Mouse (Mus musculus) intestine, embryonic 14.5 days (tissue): ENCODE results near the gene Smg7. TPM values are rescaled to one million over a fixed set of nuclear protein-coding genes. Genes with fewer than 3 reads are reported as not detected.

ENCODE experiments used
- ATAC-seq: fragments of 200-750 bp; cut with Nextera tagmentation; replicated peaks from 2 replicates; pipeline ENCODE4 v1.8.0; 2017; ENCODE audit warnings: low read depth, moderate number of reproducible peaks, moderate TSS enrichment, moderate library complexity; ENCODE audit not compliant: low FRiP score, low TSS enrichment
- DNase-seq: peaks from one replicate; pipeline ENCODE4 v3.0.0-alpha.2; 2018; ENCODE audit warnings: low spot score
- H3K27ac ChIP-seq: fragments of 300-500 bp; sonication (generic); 2 replicates; pipeline ENCODE4 v1.5.1; 2014; ENCODE audit warnings: low read depth, mild to moderate bottlenecking, control low read depth
- H3K27me3 ChIP-seq: fragments of 300-500 bp; sonication (generic); replicated peaks from 2 replicates; pipeline ENCODE4 v1.6.1; 2014; ENCODE audit warnings: low read length, control low read depth; ENCODE audit not compliant: control insufficient read depth, insufficient read depth
- H3K36me3 ChIP-seq: fragments of 300-500 bp; sonication (generic); 2 replicates; pipeline ENCODE4 v1.6.1; 2014; ENCODE audit warnings: low read length, control low read depth; ENCODE audit not compliant: control insufficient read depth, insufficient read depth
- H3K4me1 ChIP-seq: fragments of 300-500 bp; sonication (generic); replicated peaks from 2 replicates; pipeline ENCODE4 v1.6.1; 2014; ENCODE audit warnings: low read length, control low read depth, mixed read lengths; ENCODE audit not compliant: control insufficient read depth, insufficient read depth
- H3K4me2 ChIP-seq: fragments of 300-500 bp; sonication (generic); 2 replicates; pipeline ENCODE4 v1.6.1; 2014; ENCODE audit warnings: low read length
- H3K4me3 ChIP-seq: fragments of 300-500 bp; sonication (generic); 2 replicates; pipeline ENCODE4 v1.5.1; 2014; ENCODE audit warnings: low read depth, low read length, control low read depth, mixed read lengths
- H3K9ac ChIP-seq: fragments of 300-500 bp; sonication (generic); 2 replicates; pipeline ENCODE4 v1.6.1; 2014; ENCODE audit warnings: mild to moderate bottlenecking, low read length
- H3K9me3 ChIP-seq: fragments of 300-500 bp; sonication (generic); 2 replicates; pipeline ENCODE4 v1.6.1; 2016; ENCODE audit warnings: low read length, control low read depth; ENCODE audit not compliant: control insufficient read depth
- WGBS: fragments of 180-500 bp; shearing (Covaris S2); extraction: QIAGEN DNeasy Blood & Tissue Kit; methylation state at CpG from one replicate; pipeline ENCODE4 v1.1.7; 2014; 5-methylcytosine and 5-hydroxymethylcytosine counted together
- polyA plus RNA-seq: library from polyadenylated mRNA; unstranded; fragments of >200 nt; fragmentation: Nextera tagmentation; extraction: Ambion mirVana; gene quantifications from 2 replicates; pipeline ENCODE4 v1.2.1, GENCODE M21; 2014

The Smg7 gene
- polyA plus RNA-seq, 1 experiment from 2014 or later, result 32.9 TPM

- H3K9me3 ChIP-seq, result no peaks in the 10 kb centered on the region
- WGBS, result 100% methylated on average over 2 of the region's 2 CpGs
Measured at GRCm38 (mm10) chr1:152846856-152847255, 55.6 kb downstream of the Smg7 start.

GRCm38 (mm10) chr1:152845211-152845730 lies 57.2 kb downstream of the Smg7 start:
- H3K9ac ChIP-seq, result no peak overlapping the region
- DNase-seq (peak; percentile 41), ATAC-seq (no peak)
- no peaks in the 10 kb centered on the region for H3K9me3 ChIP-seq
- H3K4me2 ChIP-seq, result no peak overlapping the region
- H3K27me3 ChIP-seq, result no peaks in the 10 kb centered on the region
- H3K4me1 ChIP-seq, result no peaks in the 10 kb centered on the region
- peaks cover 96% of the 10 kb centered on the region for H3K36me3 ChIP-seq
- H3K27ac ChIP-seq, result no peak overlapping the region
- H3K4me3 ChIP-seq, result no peak overlapping the region
- 85% methylated on average over 3 of the region's 3 CpGs for WGBS

More at GRCm38 (mm10) chr1:152846856-152847255, 55.6 kb downstream of the Smg7 start:
- H3K27ac ChIP-seq, result no peak overlapping the region
- H3K4me3 ChIP-seq, result no peak overlapping the region
- ATAC-seq, result no peak
- H3K4me2 ChIP-seq, result no peak overlapping the region
- no peak overlapping the region for H3K9ac ChIP-seq
- peaks cover 96% of the 10 kb centered on the region for H3K36me3 ChIP-seq
- no peak for DNase-seq
- no peaks in the 10 kb centered on the region for H3K4me1 ChIP-seq
- no peaks in the 10 kb centered on the region for H3K27me3 ChIP-seq

- Histone ChIP-seq H3K9me3 (no peaks in the 10 kb centered on the region), H3K4me2 (no peak overlapping the region), H3K9ac (no peak overlapping the region), H3K27me3 (no peaks in the 10 kb centered on the region), H3K4me1 (no peaks in the 10 kb centered on the region), H3K27ac (no peak overlapping the region), H3K36me3 (peaks cover 100% of the 10 kb centered on the region), H3K4me3 (no peak overlapping the region)
- ATAC-seq, result no peak
- WGBS, result 80% methylated on average over 1 of the region's 1 CpGs
- no peak for DNase-seq
Measured at GRCm38 (mm10) chr1:152844634-152845033, 57.8 kb downstream of the Smg7 start.

GRCm38 (mm10) chr1:152841057-152841456 lies 61.4 kb downstream of the Smg7 start:
- no peak for ATAC-seq
- H3K27me3 ChIP-seq, result no peaks in the 10 kb centered on the region
- no peaks in the 10 kb centered on the region for H3K9me3 ChIP-seq
- 92% methylated on average over 2 of the region's 2 CpGs for WGBS
- no peak overlapping the region for H3K4me2 ChIP-seq
- no peaks in the 10 kb centered on the region for H3K4me1 ChIP-seq
- H3K4me3 ChIP-seq, result no peak overlapping the region
- H3K27ac ChIP-seq, result no peak overlapping the region
- DNase-seq, result no peak
- H3K36me3 ChIP-seq, result peaks cover 90% of the 10 kb centered on the region
- H3K9ac ChIP-seq, result no peak overlapping the region

GRCm38 (mm10) chr1:152840343-152840742 lies 62.1 kb downstream of the Smg7 start:
- 94% methylated on average over 3 of the region's 3 CpGs for WGBS
- Histone ChIP-seq H3K9me3 (no peaks in the 10 kb centered on the region), H3K4me1 (no peaks in the 10 kb centered on the region), H3K27ac (no peak overlapping the region), H3K4me2 (no peak overlapping the region), H3K4me3 (no peak overlapping the region), H3K9ac (no peak overlapping the region), H3K36me3 (peaks cover 90% of the 10 kb centered on the region), H3K27me3 (no peaks in the 10 kb centered on the region)
- DNase-seq (no peak), ATAC-seq (no peak)

GRCm38 (mm10) chr1:152838841-152839240 lies 63.6 kb downstream of the Smg7 start:
- Histone ChIP-seq H3K4me1 (no peaks in the 10 kb centered on the region), H3K27me3 (no peaks in the 10 kb centered on the region), H3K27ac (no peak overlapping the region), H3K9ac (no peak overlapping the region), H3K4me2 (no peak overlapping the region), H3K4me3 (no peak overlapping the region), H3K9me3 (no peaks in the 10 kb centered on the region), H3K36me3 (peaks cover 79% of the 10 kb centered on the region)
- peak; percentile 21 for DNase-seq
- WGBS, result 91% methylated on average over 12 of the region's 12 CpGs
- no peak for ATAC-seq

- DNase-seq (peak; percentile 28), ATAC-seq (no peak)
- WGBS, result 83% methylated on average over 10 of the region's 11 CpGs
- Histone ChIP-seq H3K4me2 (no peak overlapping the region), H3K27me3 (no peaks in the 10 kb centered on the region), H3K27ac (no peak overlapping the region), H3K9ac (no peak overlapping the region), H3K9me3 (no peaks in the 10 kb centered on the region), H3K4me3 (no peak overlapping the region), H3K4me1 (no peaks in the 10 kb centered on the region), H3K36me3 (peaks cover 72% of the 10 kb centered on the region)
Measured at GRCm38 (mm10) chr1:152838026-152838702, 64.3 kb downstream of the Smg7 start.

- no peak overlapping the region for H3K4me3 ChIP-seq
- no peaks in the 10 kb centered on the region for H3K9me3 ChIP-seq
- H3K36me3 ChIP-seq, result peaks cover 41% of the 10 kb centered on the region
- no peak for ATAC-seq
- no peaks in the 10 kb centered on the region for H3K27me3 ChIP-seq
- H3K27ac ChIP-seq, result no peak overlapping the region
- H3K9ac ChIP-seq, result no peak overlapping the region
- no peak for DNase-seq
- 97% methylated on average over 3 of the region's 3 CpGs for WGBS
- no peak overlapping the region for H3K4me2 ChIP-seq
- no peaks in the 10 kb centered on the region for H3K4me1 ChIP-seq
Measured at GRCm38 (mm10) chr1:152835061-152835460, 67.4 kb downstream of the Smg7 start.

GRCm38 (mm10) chr1:152832316-152832715 lies 70.1 kb downstream of the Smg7 start:
- no peak for ATAC-seq
- 83% methylated on average over 6 of the region's 6 CpGs for WGBS

More at GRCm38 (mm10) chr1:152832316-152832715, 70.1 kb downstream of the Smg7 start:
- Histone ChIP-seq H3K27ac (no peak overlapping the region), H3K27me3 (no peaks in the 10 kb centered on the region), H3K4me2 (no peak overlapping the region), H3K4me1 (no peaks in the 10 kb centered on the region), H3K36me3 (peaks cover 21% of the 10 kb centered on the region), H3K4me3 (no peak overlapping the region), H3K9me3 (no peaks in the 10 kb centered on the region), H3K9ac (no peak overlapping the region)
- no peak for DNase-seq
